Mouse (Mus musculus): Measurements from ENCODE around the gene Bclaf1. TPM values are rescaled to one million over a fixed set of nuclear protein-coding genes. Genes with fewer than 3 reads are reported as not detected.

The Bclaf1 gene
- total RNA-seq (2021), result 100 to 1,000 TPM in 1 of 2 experiments, 10 to 100 TPM in 1; 85.0 to 101 TPM
- long read RNA-seq, experiment 1, full-length matches to known transcripts, result 15 of 36 reads
- long read RNA-seq, experiment 1, partial matches to known transcripts, result 10 of 36 reads
- long read RNA-seq, experiment 1, other reads (novel, unspliced or antisense), result 11 of 36 reads
- long read RNA-seq, experiment 2, full-length matches to known transcripts, result 30 of 45 reads
- long read RNA-seq, experiment 2, partial matches to known transcripts, result 10 of 45 reads
- long read RNA-seq, experiment 2, other reads (novel, unspliced or antisense), result 5 of 45 reads

DNA sequence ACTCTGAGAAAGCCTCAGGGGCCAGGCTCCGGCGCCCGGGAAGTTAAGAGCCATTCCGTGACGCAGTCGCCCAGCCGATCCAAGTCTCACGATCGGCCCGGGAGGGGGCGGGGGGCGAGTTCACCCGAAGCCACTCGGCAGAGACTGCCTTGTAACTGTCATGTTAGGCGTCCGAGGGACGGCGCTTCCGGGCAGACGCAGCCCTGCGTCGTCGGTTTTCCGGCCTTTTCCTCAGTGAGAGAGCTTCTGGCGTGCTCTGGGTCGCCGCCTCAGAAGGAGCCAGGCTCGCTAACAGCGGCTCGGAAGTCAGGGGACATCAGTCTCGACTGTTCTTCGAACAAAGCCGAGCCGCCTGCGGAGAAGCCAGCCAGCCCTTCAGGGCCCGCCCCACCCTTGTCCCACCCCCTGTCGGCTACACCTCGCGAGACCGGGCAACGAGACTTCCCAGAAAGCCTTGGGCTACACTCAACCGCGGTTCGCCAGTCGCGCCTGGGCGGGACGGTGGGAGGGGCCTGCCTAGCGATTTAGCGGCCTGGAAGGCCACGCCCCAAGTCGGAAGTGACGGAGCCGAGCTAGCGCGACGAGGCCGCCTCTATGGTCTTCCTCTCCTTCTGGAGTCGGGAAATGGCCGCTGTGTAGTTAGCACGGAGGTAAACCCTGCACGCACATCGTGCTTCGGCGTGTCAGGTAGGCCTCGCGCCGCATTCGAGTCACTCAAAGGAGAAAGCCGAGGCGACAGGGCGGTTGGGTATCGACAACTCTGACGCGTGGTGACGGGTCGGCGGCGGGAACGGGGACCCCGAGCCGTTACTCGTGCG lies at the start of gene Bclaf1:
Bclaf1 (plus strand) TSS at position 552 of the 818 bp plus-strand sequence.
- peak; percentile 99 to 100 for DNase-seq (ENCODE audit: low spot score in 2 of 2)

DNA sequence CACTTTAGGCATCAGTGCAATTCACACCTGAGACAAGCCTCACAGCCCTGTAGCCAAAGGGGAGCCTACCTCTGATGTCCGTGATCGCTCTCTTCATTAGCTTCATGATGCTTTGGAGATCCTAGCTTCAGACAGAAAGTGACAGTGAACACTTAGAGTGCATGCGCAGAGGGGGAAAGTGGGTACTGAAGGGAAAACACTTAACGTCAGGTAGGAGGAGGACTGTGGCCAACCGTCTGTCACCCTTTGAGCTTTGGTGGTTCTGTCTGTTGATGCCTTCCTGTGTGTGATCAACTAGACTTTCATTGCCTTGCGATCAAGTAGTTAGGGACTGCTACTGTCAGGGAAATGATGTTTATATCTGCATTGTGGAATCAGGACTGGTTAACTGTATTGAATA lies 49.4 kb upstream of the Bclaf1 start:
- DNase-seq (ENCODE audit: low spot score in 2 of 2), result no peak

DNA sequence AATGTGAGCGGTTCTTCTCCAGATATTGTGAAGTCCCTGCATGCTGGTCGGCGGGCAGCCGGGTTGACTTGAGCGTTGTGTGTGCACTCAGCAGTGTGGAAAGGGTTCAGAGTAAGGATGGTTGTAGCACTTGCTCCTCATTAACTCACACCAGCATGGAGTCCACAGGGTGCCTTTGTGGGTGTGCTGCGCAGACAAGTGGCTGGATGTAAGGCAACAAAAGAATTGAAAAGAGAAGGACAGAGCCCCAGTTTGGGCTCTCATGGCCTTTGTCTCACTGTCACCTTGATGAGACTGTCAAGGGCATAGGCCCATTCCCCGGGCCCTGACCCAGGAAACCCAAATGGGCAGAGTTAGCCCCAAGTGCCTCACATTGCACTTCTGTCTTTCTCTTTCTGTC lies 47.8 kb upstream of the Bclaf1 start:
- no peak for DNase-seq (ENCODE audit: low spot score in 2 of 2)

DNA sequence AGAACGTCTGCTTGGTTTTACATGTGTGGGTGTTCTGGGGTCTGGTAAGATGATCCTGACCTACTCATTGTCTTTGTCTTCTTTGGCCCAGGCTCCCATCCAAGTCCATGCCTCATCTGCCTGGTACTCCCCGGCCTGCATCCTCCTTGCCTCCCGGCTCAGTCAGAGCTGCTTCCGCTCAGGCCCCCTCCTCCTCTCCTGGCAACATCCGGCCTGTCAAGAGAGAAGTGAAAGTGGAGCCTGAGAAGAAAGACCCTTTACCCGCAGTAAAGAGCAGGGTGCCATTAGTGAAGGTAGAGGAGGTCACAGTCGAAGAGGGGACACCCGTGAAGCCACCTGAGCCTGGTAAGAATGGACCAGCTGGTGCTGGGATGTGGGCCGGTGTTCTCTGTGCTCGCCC lies 45.2 kb upstream of the Bclaf1 start:
- DNase-seq (ENCODE audit: low spot score in 2 of 2), result no peak

DNA sequence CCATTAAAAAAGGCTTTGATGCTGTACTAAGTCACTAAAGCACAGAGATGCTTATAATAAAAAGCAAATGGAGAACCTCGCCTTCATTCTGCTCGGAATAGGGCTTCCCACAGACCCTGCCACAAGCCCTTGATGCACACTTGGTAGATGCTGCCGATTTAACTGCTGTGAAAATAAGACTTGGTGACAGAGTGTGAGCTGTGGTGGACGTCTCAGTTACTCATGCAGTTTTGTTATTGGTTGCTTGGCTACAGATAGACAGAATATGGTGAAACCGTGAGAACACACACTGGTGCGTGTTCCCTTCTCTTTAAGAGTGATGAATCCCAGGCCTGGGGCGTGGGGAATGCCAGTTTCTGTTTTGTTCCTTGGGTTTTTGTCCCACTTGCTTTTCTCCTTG lies 43.3 kb upstream of the Bclaf1 start:
- DNase-seq (ENCODE audit: low spot score in 2 of 2), result no peak

DNA sequence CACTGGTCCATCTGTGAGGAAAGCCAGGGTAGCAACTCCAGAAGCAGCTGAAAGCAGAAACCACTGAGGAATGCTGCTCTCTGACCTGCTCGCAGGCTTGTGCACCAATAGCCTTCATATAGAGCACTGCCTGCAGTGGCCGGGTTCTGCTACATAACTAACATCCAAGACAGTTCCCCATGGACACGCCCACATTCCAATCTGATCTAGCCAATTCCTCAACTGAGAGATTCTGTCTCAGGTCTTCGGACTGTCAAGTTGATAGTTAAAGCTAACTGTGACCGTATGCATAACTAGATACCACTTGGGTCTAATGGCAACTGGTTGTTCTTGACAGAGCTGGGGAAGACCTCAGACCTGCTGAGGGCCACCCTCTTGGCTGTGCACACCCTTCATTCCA lies 39.9 kb upstream of the Bclaf1 start:
- no peak for DNase-seq (ENCODE audit: low spot score in 2 of 2)

DNA sequence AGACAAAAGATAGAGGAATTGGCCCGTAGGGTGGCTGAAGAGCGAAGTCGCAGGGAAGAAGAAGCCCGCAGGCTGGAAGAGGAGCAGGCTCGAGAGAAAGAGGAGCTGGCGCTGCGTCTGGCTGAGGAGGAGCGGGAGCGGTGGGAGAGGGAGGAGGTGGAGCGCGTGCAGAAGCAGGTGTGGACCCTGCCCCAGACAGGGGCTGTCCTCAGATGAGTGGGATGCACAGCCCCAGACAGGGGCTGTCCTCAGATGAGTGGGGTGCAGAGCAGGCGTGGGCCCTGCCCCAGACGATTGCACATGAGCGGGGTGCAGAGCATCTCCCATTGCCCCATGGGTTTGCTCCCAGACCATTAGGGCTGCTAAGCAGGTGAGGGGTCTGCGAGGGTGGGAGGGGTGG lies 39.0 kb upstream of the Bclaf1 start:
- DNase-seq (ENCODE audit: low spot score in 2 of 2), result no peak

DNA sequence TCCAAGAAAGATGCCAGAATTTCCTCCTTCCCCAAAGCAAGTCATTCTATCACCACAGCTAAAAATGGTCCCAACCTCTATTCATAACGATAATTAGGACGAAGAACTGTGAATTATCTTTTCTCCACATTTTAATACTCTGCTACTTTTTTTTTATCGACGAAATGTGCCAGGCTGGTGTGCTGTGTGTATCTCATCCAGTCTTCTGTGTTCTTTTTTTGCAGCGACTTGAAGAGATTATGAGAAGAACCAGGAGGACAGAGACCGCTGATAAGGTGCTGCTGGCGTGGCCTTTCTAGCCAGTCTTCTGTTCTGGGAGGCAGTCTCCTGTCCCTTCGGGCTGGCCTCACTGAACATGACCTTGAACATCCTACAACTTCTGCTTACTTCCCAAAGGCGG lies 38.2 kb upstream of the Bclaf1 start:
- no peak for DNase-seq (ENCODE audit: low spot score in 2 of 2)

DNA sequence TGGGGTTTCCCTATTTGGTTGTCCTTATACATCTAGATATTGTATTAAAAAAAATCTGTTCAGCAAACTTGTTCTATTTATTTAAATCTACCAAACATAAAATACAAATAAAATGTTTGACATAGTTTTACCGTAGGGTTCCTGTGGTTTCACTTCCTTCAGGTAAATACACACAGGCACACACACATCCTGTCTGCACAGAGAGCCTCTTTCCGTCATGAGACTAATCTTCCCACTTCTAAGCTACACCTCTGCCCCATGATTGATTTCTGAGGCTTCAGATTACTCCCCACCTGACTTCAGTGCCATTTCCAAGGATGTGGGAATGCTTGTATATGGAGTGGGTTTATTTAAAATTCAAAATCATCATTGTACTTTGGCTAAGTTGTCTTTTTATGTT lies 30.8 kb upstream of the Bclaf1 start:
- DNase-seq (ENCODE audit: low spot score in 2 of 2), result no peak

DNA sequence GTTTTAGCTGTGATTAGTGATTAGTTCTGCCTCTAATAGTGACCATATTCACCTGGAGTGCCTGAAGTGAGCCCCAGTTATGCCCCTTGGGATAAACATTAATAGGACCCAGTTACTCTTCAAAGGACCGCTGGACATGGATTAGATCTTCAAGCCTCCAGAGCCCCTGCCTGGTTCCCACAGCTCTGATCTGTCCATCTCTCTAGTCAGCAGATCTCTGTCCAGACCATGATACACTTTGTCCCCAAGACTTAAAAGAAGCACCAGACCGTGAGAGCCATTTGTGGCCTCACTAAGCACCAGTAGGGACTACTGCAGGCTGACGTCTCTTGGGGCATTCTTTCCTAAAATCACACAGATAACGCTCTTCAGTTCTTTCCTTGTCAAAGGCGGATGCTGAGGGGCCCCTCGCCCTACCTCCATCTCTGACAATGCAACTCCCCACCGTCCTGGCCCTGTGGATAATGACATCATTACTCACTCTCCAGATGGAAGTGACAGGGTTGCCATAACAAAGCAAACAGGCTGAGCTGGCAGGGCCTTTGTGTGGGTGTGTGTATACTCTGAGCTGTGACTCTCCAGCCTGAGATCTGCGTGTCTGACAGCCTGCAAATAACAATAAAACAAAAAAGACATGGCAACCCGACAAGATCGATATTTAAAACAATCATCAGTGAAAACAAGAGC lies 26.8 kb upstream of the Bclaf1 start:
- peak in 1 of 2 experiments; percentile 19 for DNase-seq (ENCODE audit: low spot score in 2 of 2)

DNA sequence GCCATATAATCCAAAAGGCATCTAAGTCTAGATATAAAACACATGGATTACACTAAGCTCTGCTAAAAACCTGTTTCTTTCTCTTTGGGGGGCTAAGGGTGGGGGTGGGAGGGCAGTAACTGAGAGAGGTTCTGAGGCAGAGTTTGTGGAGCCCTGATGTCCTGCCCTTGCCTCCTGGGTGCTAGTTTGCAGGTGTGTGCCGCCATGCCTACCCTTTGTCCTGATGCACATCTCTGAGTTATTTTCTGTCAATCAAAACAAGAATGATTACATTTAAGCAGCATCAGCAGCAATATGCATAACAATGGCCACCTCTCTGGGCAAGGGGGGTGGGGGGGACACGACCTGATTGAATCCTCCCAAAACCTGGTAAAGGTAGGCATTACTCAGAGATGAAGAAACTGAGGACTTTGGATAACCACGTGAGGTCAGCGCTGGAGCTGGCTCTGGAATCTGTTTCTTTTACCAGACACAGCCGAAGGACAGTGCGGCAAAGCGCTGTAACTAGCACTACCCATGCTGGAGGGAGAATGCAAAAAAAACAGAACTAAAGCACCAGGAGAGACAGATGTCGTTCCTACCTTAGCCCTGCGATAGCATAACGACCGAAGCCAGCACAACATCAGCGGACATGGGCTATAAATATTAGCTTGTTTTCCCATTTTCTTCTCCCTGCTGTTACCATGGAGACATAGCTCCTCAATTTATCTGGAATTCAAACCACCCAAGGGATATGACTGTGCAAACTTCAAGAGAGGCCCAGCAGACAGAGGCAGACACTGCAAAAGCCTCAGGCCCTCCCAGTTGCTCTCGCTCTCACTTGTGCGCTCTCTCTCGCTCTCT lies 26.1 kb upstream of the Bclaf1 start:
- peak in 1 of 2 experiments; percentile 15 for DNase-seq (ENCODE audit: low spot score in 2 of 2)

DNA sequence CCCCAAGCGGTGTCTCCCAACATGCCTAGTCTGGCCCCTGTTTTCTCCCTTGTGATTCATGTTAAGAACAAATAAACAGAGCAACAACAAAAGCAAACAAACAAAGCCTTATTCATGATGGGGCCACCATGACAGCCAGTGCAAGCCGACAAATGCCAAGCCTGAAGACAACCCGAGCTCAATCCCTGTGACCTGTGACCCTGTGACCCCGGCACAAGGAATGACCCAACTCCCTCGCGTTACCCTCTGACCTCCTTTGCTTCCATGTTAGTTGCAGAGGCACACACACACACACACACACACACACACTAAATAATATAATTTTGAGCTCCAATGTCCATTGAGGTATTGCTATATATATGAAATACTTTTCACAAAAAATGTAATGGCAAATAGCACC lies 24.9 kb upstream of the Bclaf1 start:
- DNase-seq (ENCODE audit: low spot score in 2 of 2), result no peak

DNA sequence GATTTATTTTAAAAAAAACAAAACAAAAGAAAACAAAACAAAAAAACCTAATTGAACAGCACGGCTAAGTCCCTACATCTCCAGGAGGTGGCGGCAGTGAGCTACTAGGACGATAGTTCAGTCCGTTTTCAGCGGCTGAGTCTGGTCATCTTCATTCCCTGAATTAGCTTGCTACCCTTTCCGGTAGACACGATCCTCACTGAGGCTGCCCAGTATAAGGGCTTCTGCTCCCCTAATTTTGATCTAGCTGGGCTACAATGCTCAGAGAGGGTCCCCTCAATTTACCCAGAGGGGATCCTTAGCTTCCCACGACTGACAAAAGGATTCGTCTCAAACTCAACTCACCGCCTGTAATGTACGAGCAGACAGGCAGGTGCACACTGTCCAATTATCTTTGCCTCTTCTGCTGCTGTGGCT lies 21.8 kb upstream of the Bclaf1 start:
- peak; percentile 60 to 87 for DNase-seq (ENCODE audit: low spot score in 2 of 2)

DNA sequence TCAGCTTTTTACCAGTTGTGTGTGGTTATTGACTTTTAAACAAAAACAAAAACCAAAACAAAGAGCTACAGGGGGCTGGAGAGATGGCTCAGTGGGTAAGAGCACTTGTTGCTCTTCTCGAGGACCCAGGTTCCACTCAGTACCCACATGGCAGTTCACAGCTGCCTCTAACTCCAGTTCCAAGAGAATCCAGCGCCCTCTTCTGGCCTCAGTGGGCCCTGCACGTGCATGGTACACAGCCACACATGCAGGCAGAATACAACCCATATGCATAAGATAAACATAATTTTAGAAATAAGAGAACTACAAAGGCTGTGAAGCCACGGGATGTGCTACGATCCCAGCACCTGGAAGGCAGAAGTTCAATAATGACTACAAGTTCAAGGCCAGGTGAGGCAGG lies 16.3 kb upstream of the Bclaf1 start:
- DNase-seq (ENCODE audit: low spot score in 2 of 2), result no peak

DNA sequence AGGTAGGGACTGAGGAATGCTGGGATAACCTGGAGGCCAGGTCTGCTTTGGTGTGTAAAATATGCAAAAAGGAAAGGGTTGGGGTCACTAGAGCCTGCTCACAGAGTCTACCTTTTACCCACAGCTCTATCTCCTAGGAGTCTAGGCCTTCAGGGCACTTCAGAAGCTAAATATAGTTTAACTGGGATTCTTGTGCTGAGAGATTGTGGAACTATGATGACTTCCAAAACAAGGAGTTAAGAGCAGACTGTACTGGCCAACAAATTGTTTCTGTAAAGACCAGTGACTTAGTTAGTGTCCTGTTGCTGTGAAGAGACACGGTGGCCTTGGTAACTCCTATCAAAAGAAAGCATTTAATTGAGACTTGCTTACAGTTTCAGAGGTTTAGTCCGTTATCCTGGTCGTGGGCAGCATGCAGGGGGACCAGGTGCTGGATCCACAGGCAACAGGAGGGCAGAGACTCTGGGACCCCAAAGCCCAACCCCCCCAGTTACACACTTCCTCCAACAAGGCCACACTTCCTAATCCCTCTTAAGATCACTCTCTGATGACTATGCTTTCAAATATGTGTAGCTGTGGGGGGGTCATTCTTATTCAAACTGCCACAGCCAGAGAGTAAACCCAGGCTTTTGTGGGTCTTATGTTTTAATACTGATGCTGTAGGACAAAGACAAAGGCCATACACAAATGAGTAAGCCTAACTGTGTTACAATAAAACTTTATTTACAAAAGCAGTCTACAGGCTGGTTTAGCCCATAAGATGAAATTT lies 13.9 kb upstream of the Bclaf1 start:
- no peak for DNase-seq (ENCODE audit: low spot score in 2 of 2)

DNA sequence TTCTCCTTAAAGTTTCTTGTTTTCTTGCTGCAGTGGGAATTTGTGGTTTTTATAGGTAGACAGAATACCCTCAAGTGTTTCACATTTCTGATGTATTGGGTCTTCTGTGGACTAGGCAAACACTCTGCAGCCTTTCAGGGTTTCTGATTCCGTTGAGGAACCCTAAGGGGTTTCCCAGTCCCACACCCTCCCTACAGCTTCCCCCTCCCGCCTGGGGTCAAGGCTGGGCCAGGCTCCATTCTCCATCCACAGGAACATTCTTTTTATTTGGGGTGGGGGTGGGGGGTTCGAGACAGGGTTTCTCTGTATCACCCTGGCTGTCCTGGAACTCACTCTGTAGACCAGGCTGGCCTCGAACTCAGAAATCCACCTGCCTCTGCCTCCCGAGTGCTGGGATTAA lies 13.2 kb upstream of the Bclaf1 start:
- no peak for DNase-seq (ENCODE audit: low spot score in 2 of 2)

DNA sequence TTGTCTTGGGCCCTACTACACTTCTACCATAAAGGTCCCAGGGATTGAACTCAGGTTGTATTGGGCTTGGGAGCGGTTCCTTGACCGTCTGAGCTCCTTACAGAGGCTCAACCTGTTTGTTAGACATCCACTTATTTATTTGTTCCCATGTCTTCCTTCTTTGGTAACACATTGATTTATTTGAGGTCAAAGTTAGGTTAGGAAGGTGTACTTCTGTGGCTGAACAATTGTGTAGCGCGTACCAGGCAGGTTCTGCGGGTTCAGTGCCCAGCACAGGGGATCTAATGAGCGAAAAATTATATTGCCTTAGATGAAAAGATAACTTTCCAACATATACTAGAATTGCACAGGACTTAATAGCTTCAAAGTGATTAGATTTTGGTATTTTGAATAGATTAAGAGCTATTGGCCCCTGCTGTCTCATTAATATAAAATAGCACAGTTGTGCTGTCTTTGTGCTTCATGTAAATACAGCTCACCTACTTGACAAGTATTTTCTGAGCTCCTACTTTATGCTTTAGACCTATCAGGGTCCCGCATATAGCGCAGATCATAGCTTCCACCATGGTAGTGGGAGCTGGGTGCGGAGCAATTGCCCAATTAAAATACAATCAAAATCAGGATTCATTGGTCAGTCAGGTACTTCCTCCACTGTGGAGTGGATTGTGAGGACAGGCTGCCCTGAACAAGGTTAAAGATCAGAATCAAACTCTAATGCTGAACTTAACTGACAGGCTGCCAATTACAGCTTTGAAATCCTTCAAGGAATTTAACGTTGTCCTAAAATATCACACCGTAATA lies 1.1 kb upstream of the Bclaf1 start:
- no peak for DNase-seq (ENCODE audit: low spot score in 2 of 2)

DNA sequence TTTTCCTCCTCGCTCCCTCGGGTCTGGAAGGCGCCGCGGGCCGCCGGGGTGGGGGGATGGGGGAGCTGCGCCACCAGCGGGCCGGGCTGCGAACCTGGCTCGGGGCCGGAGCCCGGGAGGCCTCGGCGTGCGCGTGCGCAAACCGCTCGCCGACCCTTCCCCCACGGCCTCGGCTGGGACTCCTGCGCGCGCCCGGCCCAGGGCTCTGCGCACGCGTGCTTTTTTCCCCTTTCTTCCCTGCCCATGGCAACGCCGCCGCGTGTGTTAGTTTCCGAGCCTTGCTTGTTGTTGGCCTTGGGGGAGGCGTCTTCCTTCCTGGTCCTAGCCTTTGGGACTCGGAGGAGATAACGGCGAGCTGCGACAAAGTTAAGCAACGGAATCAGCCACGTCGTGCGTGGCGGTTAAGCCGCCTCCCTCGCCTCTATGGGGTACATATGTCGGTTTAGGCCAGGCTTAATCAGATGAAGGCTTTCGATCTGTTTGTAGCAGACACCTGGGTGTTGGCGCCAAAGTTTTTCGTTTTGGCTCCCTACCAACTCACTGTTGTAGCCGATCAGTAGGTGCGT lies 550 bp downstream of the Bclaf1 start:
- peak; percentile 90 to 91 for DNase-seq (ENCODE audit: low spot score in 2 of 2)

DNA sequence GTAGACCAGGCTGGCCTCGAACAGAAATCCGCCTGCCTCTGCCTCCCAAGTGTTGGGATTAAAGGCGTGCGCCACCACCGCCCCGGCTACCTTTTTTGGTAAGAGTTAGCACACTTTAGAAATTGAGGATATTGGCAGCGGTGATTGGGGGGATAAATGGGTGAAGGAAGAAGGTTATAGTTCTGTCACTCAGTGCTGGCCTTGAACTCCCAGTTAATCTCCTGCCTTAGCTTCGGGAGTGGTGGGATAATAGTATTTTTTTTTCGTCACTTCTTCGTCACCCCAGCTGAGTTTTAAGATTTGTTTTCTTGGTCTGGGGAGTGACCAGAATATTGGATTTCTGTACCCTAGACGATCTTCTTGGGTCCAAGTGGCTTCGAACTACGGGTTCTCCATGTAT lies 1.2 kb downstream of the Bclaf1 start:
- DNase-seq (ENCODE audit: low spot score in 2 of 2), result no peak
